Mouse (Mus musculus): ENCODE results near the gene Ralgps1. TPM values are rescaled to one million over a fixed set of nuclear protein-coding genes. Genes with fewer than 3 reads are reported as not detected.

The Ralgps1 gene
- polyA plus RNA-seq, 1 experiment: 66.0 TPM

DNA sequence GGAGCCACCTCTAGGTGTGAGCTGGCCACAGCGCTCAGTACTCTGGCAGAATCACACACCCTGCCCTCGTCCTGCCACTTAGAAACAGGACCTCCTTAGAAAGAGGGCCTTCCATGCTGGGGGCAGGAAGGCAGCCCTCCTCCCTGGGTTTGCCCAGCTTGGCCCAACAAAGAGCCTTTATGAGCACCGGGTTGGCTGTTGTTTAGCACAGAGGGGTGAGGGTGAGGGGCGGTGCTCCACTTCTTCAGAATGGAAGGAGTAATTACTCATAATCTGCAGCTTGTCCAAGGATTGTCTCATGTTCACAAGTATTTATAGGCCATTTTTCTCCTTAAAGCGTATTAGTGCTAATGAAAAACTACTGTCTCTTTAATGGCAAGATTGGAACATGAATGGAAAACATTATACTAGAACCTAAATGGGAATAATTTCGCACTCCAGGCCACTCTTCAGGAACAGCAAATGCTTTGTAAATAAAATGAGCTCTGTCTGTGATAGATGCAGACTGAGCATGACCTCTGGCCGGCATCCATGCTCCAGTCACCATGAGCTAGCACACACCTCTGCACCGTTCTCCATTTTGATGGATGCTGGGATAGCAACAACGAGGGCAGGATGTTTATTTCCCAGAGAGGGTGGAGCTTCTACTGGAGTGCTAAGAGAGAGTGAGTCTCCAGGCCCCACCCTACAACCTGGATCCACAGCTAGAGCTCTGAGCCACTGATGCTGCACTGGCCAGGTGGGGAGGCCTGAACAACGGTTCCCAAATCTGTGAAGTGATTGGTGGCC is 200.3 kb downstream of the Ralgps1 start:
- Histone ChIP-seq H3K4me1 (ENCODE audit: control insufficient read depth, insufficient read depth, low read length) (0 out of 2 replicates have a peak, but pooled peaks cover 3% of the 10 kb centered on the region), H3K4me3 (ENCODE audit: insufficient read depth, low read length) (no peak overlapping the region), H3K27ac (ENCODE audit: insufficient read depth, low read length) (no peak overlapping the region)
- TF ChIP-seq POLR2A (IDR thresholded peaks at IDR 0.05; ENCODE audit: extremely low read depth, insufficient read depth, low read length) (no peak), CTCF (IDR thresholded peaks at IDR 0.05; ENCODE audit: extremely low read depth, insufficient read depth, low read length) (no peak)

DNA sequence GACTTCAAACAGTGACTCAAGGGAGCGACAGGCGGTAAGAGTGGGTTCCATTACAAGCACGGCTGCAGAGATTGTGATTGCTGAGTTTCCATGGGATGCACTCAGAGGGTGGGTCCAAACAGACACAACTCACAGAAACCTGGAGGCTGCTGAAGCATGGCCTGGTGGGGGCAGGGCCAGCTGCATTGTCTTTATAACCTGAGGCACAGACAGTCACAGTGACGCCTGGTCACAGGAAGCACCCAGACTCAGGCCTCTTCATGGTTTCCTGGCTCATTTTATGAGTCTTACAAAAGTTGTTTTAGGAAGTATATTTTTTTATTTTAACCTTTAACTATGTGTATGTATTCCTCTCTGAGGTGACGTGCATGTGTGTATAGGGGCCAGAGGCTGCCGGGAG is 201.8 kb downstream of the Ralgps1 start:
- Histone ChIP-seq H3K4me3 (ENCODE audit: insufficient read depth, low read length) (no peak overlapping the region), H3K27ac (ENCODE audit: insufficient read depth, low read length) (no peak overlapping the region), H3K4me1 (ENCODE audit: control insufficient read depth, insufficient read depth, low read length) (peaks cover 10% of the 10 kb centered on the region)
- no peak for TF ChIP-seq POLR2A (IDR thresholded peaks at IDR 0.05; ENCODE audit: extremely low read depth, insufficient read depth, low read length)

DNA sequence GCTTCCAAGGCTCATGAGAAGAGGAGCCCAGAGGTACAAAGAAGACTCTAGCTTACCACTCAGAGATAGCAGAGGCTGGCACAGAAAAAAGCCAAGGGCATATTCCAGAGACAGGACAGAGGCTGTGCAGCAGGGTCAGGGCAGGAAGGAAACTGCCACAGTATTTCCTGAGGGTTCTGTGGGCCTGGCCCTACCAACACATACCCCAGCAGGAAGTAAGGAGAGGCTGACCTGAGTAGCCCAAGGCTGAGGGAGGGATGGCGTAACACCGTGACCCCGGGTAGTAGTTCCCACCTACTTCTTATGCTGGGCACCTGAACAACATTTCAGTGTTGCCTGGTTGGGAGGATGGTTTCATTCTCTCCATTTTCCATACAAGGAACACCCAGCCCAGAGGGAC is 204.2 kb downstream of the Ralgps1 start:
- Histone ChIP-seq H3K4me3 (ENCODE audit: insufficient read depth, low read length) (no peak overlapping the region), H3K4me1 (ENCODE audit: control insufficient read depth, insufficient read depth, low read length) (peaks cover 10% of the 10 kb centered on the region), H3K27ac (ENCODE audit: insufficient read depth, low read length) (no peak overlapping the region)
- no peak for TF ChIP-seq CTCF (IDR thresholded peaks at IDR 0.05; ENCODE audit: extremely low read depth, insufficient read depth, low read length)
- TF ChIP-seq POLR2A (IDR thresholded peaks at IDR 0.05; ENCODE audit: extremely low read depth, insufficient read depth, low read length): no peak

DNA sequence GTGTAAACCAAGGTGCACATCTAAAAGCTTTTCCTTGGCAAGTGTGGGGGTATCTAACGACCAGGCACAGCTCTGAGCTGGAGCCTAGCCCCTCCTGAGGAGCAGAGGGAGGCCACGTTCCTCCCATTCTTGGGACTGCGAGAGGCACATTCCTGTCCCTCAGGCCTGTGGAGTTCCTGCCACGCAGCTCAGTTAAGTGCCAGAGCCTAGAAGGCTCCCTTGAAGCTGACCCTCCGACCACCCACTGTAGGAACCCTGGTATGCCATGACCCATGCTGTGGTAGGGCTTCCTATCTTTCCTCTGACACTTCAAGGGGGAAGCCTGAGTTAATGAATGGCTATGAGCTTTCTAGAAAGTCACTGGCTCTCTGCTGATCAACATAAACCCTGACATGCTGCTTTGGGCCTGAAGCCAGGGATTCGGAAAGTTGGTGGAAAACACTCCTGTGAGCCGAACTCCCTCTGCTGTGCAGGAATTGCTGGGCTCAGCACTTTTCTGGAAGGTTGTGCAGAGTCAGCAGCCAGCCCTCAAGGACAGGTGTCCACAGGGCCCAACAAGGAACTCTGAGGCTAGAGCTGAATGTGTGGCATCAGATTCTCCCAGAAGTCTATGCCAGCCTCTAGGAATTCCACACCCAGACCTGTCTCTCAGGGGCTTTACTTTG is 205.4 kb downstream of the Ralgps1 start:
- no peak overlapping the region for H3K27ac ChIP-seq (ENCODE audit: insufficient read depth, low read length)

DNA sequence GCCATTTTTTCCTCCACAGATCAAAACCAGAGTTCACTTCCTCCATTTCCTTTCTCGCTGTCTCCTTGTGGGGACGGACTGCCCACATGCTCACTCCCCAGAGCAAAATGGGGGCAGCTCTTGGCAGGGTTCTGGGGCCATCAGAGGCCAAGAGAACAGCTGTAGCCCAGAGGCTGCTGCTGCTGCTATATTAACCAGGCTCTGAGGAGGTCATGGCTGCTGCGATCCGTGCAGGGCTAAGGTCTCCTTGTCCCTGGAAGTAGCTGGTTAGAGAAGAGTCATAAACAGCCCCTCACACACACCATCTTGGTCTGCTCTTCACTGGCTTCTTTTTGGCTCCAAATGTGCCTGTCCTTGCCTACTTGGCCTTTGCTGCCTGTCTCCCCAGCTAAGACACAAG is 206.1 kb downstream of the Ralgps1 start:
- TF ChIP-seq CTCF (IDR thresholded peaks at IDR 0.05; ENCODE audit: extremely low read depth, insufficient read depth, low read length): no peak
- TF ChIP-seq POLR2A (IDR thresholded peaks at IDR 0.05; ENCODE audit: extremely low read depth, insufficient read depth, low read length): no peak
- Histone ChIP-seq H3K4me1 (ENCODE audit: control insufficient read depth, insufficient read depth, low read length) (peaks cover 7% of the 10 kb centered on the region), H3K4me3 (ENCODE audit: insufficient read depth, low read length) (no peak overlapping the region), H3K27ac (ENCODE audit: insufficient read depth, low read length) (no peak overlapping the region)

More for the DNA sequence above, 205.4 kb downstream of the Ralgps1 start:
- Histone ChIP-seq H3K4me3 (ENCODE audit: insufficient read depth, low read length) (no peak overlapping the region), H3K4me1 (ENCODE audit: control insufficient read depth, insufficient read depth, low read length) (peaks cover 7% of the 10 kb centered on the region)
- TF ChIP-seq CTCF (IDR thresholded peaks at IDR 0.05; ENCODE audit: extremely low read depth, insufficient read depth, low read length) (no peak), POLR2A (IDR thresholded peaks at IDR 0.05; ENCODE audit: extremely low read depth, insufficient read depth, low read length) (no peak)

DNA sequence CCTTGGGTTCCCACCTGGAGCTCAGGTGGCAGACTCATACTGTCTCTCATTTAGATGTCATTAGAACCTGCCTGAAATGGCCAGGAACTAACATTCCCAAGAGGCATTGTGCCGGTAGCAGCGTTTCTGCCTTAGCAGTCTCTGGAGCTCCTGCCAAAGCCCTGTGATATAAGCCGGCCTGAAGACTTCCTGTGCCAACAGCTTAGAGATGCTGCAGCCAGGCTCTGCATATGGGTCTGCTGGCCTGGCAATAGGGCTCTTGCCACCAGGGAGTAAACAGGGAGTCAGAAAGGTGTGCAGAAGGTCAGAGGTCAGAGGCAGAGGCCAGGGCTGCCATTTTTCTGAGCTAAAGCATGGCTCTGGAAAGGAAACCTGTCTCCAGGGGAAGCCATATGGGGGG is 206.6 kb downstream of the Ralgps1 start:
- no peak overlapping the region for H3K27ac ChIP-seq (ENCODE audit: insufficient read depth, low read length)
- H3K4me3 ChIP-seq (ENCODE audit: insufficient read depth, low read length): no peak overlapping the region
- peaks cover 11% of the 10 kb centered on the region for H3K4me1 ChIP-seq (ENCODE audit: control insufficient read depth, insufficient read depth, low read length)
- TF ChIP-seq POLR2A (IDR thresholded peaks at IDR 0.05; ENCODE audit: extremely low read depth, insufficient read depth, low read length) (no peak), CTCF (IDR thresholded peaks at IDR 0.05; ENCODE audit: extremely low read depth, insufficient read depth, low read length) (no peak)

DNA sequence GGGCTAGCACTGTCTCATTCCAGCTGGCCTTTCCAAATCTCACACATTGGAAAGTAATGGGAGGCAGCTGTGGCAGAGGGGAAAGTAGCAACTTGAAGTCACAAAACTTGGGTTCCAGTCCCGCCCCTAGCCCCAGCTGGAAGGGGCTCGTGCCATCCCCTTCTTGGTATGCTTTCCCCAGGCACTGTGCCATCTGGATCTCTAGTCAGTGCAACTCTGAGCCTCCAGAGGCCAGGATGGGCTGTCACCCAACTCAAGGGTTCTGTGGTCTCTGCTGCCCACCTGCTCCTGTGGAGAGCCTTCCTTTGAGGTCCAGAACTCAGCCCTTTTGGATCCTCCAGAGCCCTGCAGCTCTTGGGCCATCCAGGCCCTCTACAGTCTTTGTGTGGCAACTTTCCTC is 209.2 kb downstream of the Ralgps1 start:
- Histone ChIP-seq H3K4me1 (ENCODE audit: control insufficient read depth, insufficient read depth, low read length) (peaks cover 12% of the 10 kb centered on the region), H3K4me3 (ENCODE audit: insufficient read depth, low read length) (no peak overlapping the region), H3K27ac (ENCODE audit: insufficient read depth, low read length) (no peak overlapping the region)
- TF ChIP-seq POLR2A (IDR thresholded peaks at IDR 0.05; ENCODE audit: extremely low read depth, insufficient read depth, low read length) (no peak), CTCF (IDR thresholded peaks at IDR 0.05; ENCODE audit: extremely low read depth, insufficient read depth, low read length) (no peak)

DNA sequence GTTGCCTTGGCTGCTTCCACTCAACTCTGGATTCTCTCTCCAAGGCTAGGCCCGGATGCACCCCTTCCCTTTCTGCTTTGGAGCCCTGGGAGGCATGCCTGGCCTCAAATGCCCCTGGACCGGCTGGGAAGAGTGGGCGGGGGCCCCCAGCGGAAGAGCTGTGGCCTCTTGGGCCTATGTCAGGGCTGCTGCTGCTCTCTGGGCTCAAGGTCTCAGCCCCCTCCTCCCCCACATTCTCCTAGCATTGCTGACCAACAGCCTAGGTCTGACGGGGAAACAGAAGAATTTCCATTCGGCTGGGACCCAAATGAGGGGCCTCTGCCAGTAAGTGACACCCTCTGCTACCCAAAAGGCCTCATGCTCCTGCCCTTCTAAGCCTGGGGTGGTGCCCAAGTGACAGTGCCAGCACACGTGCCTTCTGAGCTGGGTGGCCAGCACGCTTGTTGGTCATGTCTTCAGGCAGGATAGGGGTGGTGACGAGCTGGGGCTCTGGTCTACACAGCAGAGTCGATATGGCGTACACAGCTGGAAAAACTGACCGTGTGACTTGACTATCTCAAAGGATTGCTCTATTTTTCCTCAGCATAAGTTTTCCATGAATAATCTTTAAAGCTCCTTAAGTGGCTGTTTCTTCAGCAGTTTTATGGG is 210.8 kb downstream of the Ralgps1 start:
- TF ChIP-seq CTCF (IDR thresholded peaks at IDR 0.05; ENCODE audit: extremely low read depth, insufficient read depth, low read length): no peak
- TF ChIP-seq POLR2A (IDR thresholded peaks at IDR 0.05; ENCODE audit: extremely low read depth, insufficient read depth, low read length): no peak
- Histone ChIP-seq H3K4me1 (ENCODE audit: control insufficient read depth, insufficient read depth, low read length) (peaks cover 9% of the 10 kb centered on the region), H3K4me3 (ENCODE audit: insufficient read depth, low read length) (no peak overlapping the region), H3K27ac (ENCODE audit: insufficient read depth, low read length) (no peak overlapping the region)

DNA sequence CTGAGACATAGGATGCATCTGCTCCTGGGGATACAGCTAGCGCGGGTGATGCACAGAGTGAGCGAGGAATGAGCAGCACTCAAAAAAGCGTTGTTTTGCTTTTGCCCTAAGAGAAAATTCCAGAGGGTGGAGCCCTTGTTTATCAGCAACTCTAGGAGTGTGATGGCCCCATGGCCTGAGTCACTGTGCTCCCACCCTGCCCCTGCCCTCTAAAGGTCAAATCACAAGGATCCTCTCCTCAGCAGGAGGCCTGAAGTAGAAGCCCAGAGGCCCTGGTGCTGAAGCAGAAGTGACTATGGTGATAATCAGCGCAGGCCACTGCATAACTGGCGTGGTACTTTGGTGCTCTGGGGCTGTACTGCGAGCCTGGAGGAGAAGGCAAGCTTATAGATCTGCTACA is 211.7 kb downstream of the Ralgps1 start:
- H3K4me1 ChIP-seq (ENCODE audit: control insufficient read depth, insufficient read depth, low read length): peaks cover 5% of the 10 kb centered on the region
- H3K27ac ChIP-seq (ENCODE audit: insufficient read depth, low read length): peak overlapping the region; percentile 14; the same call in 1 of the 2 replicates
- no peak overlapping the region for H3K4me3 ChIP-seq (ENCODE audit: insufficient read depth, low read length)
- TF ChIP-seq POLR2A (IDR thresholded peaks at IDR 0.05; ENCODE audit: extremely low read depth, insufficient read depth, low read length): no peak
- no peak for TF ChIP-seq CTCF (IDR thresholded peaks at IDR 0.05; ENCODE audit: extremely low read depth, insufficient read depth, low read length)
